Mouse (Mus musculus): ENCODE measurements around the gene Nap1l1. TPM values are rescaled to one million over a fixed set of nuclear protein-coding genes. Genes with fewer than 3 reads are reported as not detected.

The Nap1l1 gene
- polyA plus RNA-seq, 1 experiment from 2014 or later: 248 TPM

- DNase-seq (ENCODE audit: low spot score) (no peak), ATAC-seq (replicated peaks; ENCODE audit: low FRiP score, low TSS enrichment, low read depth) (no peak)
- Histone ChIP-seq H3K9ac (ENCODE audit: low read length) (no peak overlapping the region), H3K4me1 (replicated peaks; ENCODE audit: control insufficient read depth, insufficient read depth, low read length) (peaks cover 18% of the 10 kb centered on the region), H3K36me3 (ENCODE audit: control insufficient read depth, insufficient read depth, low read length) (0 out of 2 replicates have a peak, but pooled peaks cover 4% of the 10 kb centered on the region), H3K4me3 (ENCODE audit: low read depth, low read length) (no peak overlapping the region), H3K27me3 (replicated peaks; ENCODE audit: control insufficient read depth, insufficient read depth, low read length) (no peaks in the 10 kb centered on the region), H3K27ac (ENCODE audit: low read depth) (no peak overlapping the region), H3K4me2 (ENCODE audit: low read length) (no peak overlapping the region), H3K9me3 (ENCODE audit: control insufficient read depth, low read length) (no peaks in the 10 kb centered on the region)
- 89% methylated on average over 9 of the region's 9 CpGs for WGBS
These were observed 1.9 kb upstream of the Nap1l1 start for GRCm38 (mm10) chr10:111471166-111471565.

DNA sequence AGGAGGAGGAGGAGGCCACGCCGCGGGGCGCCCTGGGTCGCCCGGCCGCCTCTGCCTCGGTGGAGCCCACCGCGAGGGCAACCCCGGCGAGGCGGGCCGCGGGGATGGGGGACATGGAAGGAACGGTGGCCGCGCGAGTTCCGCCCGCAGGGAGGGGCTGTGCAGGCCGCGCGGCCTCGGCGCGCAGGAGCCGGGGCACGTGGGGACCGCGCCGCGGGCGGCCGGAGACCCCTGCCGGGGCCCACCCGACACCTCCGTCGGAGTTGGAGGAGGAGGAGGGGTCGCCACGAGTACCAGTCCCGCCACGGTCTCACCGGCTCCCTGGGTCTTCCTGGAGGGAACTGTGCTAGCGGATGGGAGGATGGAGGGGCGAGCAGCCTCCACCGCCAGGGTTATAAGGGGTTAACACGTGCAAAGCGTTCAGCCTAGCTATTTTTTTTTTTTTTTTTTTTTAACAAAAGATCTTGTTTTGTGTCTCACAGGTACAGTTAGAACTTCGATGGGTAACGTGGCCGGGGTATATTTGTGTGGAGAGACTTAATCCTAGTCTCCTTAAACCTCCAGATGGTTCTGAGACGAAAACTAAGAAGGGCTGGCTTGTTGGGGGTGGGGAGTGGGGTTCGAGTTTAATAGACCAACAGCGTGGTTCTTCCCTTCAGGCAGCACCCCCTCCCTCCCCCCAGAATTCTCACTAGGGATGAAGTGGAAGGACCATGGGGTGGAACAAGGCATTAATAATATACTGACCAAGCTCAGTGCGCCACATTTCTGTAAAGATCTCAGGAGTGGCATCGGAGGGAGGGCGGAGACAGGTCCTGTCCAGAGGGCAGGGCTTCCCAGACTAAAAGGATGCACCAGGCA, 718 bp downstream of the Nap1l1 start:
- ATAC-seq (replicated peaks; ENCODE audit: low FRiP score, low TSS enrichment, low read depth) (peak; percentile 73), DNase-seq (ENCODE audit: low spot score) (peak; percentile 86)
- Histone ChIP-seq H3K36me3 (ENCODE audit: control insufficient read depth, insufficient read depth, low read length) (0 out of 2 replicates have a peak, but pooled peaks cover 4% of the 10 kb centered on the region), H3K4me1 (replicated peaks; ENCODE audit: control insufficient read depth, insufficient read depth, low read length) (peaks cover 22% of the 10 kb centered on the region), H3K4me3 (ENCODE audit: low read depth, low read length) (peak overlapping the region; percentile 93), H3K9ac (ENCODE audit: low read length) (peak overlapping the region; percentile 96), H3K9me3 (ENCODE audit: control insufficient read depth, low read length) (no peaks in the 10 kb centered on the region), H3K27ac (ENCODE audit: low read depth) (peak overlapping the region; percentile 95), H3K27me3 (replicated peaks; ENCODE audit: control insufficient read depth, insufficient read depth, low read length) (no peaks in the 10 kb centered on the region), H3K4me2 (ENCODE audit: low read length) (peak overlapping the region; percentile 78)
- WGBS: under 1% methylated on average over 57 of the region's 58 CpGs

- peaks cover 26% of the 10 kb centered on the region for H3K4me1 ChIP-seq (replicated peaks; ENCODE audit: control insufficient read depth, insufficient read depth, low read length)
- peaks cover 10% of the 10 kb centered on the region for H3K36me3 ChIP-seq (ENCODE audit: control insufficient read depth, insufficient read depth, low read length)
- ATAC-seq (replicated peaks; ENCODE audit: low FRiP score, low TSS enrichment, low read depth): no peak
- WGBS: 62% methylated on average over 4 of the region's 4 CpGs
- no peak for DNase-seq (ENCODE audit: low spot score)
- H3K4me2 ChIP-seq (ENCODE audit: low read length): 0 out of 2 replicates have a peak overlapping the region, but pooled peaks have one; percentile 12
- no peak overlapping the region for H3K4me3 ChIP-seq (ENCODE audit: low read depth, low read length)
- no peaks in the 10 kb centered on the region for H3K9me3 ChIP-seq (ENCODE audit: control insufficient read depth, low read length)
- H3K27me3 ChIP-seq (replicated peaks; ENCODE audit: control insufficient read depth, insufficient read depth, low read length): no peaks in the 10 kb centered on the region
- H3K27ac ChIP-seq (ENCODE audit: low read depth): no peak overlapping the region
- no peak overlapping the region for H3K9ac ChIP-seq (ENCODE audit: low read length)
These were observed 3.3 kb downstream of the Nap1l1 start for GRCm38 (mm10) chr10:111476301-111476700.

DNA sequence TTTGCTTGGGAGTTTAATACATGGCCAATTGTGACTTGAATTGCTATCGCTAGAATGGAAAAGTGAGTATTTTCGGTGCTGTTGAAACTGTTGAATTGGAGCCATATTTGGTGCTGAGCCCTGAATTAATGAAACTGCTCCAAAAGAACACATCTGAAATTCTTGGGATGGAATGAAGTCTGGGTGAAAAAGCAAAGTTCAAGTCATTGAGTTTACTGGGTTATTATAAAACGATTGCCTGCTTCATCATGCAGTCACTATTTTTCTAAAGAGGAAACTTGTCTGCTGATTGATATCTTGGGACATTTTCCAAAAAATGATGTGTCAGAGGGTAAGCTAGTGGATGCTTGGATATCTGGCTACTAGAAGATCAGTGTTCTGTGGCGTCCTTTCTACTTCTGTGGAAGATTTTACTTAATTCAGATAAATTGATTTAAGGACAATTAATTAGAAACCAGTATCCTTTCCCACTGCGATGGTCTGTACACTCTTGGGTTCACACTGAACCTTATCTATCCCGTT, 4.0 kb downstream of the Nap1l1 start:
- H3K4me3 ChIP-seq (ENCODE audit: low read depth, low read length): no peak overlapping the region
- no peak overlapping the region for H3K9ac ChIP-seq (ENCODE audit: low read length)
- no peak for ATAC-seq (replicated peaks; ENCODE audit: low FRiP score, low TSS enrichment, low read depth)
- no peak for DNase-seq (ENCODE audit: low spot score)
- H3K27ac ChIP-seq (ENCODE audit: low read depth): no peak overlapping the region
- no peaks in the 10 kb centered on the region for H3K27me3 ChIP-seq (replicated peaks; ENCODE audit: control insufficient read depth, insufficient read depth, low read length)
- peaks cover 26% of the 10 kb centered on the region for H3K4me1 ChIP-seq (replicated peaks; ENCODE audit: control insufficient read depth, insufficient read depth, low read length)
- no peaks in the 10 kb centered on the region for H3K9me3 ChIP-seq (ENCODE audit: control insufficient read depth, low read length)
- 82% methylated on average over 6 of the region's 6 CpGs for WGBS
- H3K36me3 ChIP-seq (ENCODE audit: control insufficient read depth, insufficient read depth, low read length): peaks cover 18% of the 10 kb centered on the region
- no peak overlapping the region for H3K4me2 ChIP-seq (ENCODE audit: low read length)

DNA sequence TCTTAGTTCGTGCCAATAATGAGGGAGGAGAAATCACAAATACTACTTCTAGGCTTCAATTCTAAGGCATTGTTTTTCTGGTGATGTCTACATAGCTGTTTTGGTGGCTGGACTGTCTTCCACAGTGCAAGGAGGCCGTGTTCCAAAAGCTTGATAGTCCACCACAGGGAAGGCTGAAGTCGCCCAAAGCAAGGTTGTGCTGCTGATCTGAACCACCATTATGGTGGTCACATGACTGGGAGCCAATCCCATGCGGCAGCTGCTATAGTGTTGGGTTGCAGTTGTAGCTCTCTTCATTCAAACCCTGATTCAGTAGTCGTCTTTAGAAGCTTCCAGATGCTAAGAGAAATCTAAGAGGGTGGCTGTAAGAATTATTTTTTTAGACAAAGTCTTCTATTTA, 6.6 kb downstream of the Nap1l1 start:
- Histone ChIP-seq H3K4me2 (ENCODE audit: low read length) (no peak overlapping the region), H3K27ac (ENCODE audit: low read depth) (no peak overlapping the region), H3K9ac (ENCODE audit: low read length) (no peak overlapping the region), H3K27me3 (replicated peaks; ENCODE audit: control insufficient read depth, insufficient read depth, low read length) (no peaks in the 10 kb centered on the region), H3K9me3 (ENCODE audit: control insufficient read depth, low read length) (no peaks in the 10 kb centered on the region), H3K36me3 (ENCODE audit: control insufficient read depth, insufficient read depth, low read length) (peaks cover 43% of the 10 kb centered on the region), H3K4me1 (replicated peaks; ENCODE audit: control insufficient read depth, insufficient read depth, low read length) (peaks cover 26% of the 10 kb centered on the region), H3K4me3 (ENCODE audit: low read depth, low read length) (no peak overlapping the region)
- no peak for DNase-seq (ENCODE audit: low spot score)
- ATAC-seq (replicated peaks; ENCODE audit: low FRiP score, low TSS enrichment, low read depth): no peak
- 81% methylated on average over 5 of the region's 5 CpGs for WGBS

DNA sequence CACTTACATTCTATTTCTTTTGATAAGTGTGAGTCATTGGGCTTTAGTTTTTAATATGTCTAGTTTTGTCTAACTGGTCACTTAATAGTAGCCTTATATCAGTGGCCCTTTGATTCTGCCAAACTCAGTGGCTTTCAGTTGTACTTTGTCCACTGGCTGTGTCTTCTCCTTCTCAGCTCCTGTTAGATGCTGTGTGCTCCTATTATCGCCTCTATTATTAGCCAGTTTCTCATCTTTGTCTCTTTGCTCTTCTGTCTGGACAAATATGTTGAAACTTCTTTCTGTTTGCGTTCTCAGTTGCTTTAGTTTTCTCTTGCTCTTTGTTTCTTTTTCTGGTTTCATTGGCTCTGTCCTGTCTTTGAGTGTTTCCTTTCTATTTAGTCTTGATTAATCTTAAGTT, 9.6 kb downstream of the Nap1l1 start:
- H3K27ac ChIP-seq (ENCODE audit: low read depth): no peak overlapping the region
- H3K4me2 ChIP-seq (ENCODE audit: low read length): no peak overlapping the region
- peaks cover 69% of the 10 kb centered on the region for H3K36me3 ChIP-seq (ENCODE audit: control insufficient read depth, insufficient read depth, low read length)
- no peak for DNase-seq (ENCODE audit: low spot score)
- H3K4me1 ChIP-seq (replicated peaks; ENCODE audit: control insufficient read depth, insufficient read depth, low read length): peaks cover 6% of the 10 kb centered on the region; the same call in 1 of the 2 replicates
- H3K9me3 ChIP-seq (ENCODE audit: control insufficient read depth, low read length): no peaks in the 10 kb centered on the region
- H3K4me3 ChIP-seq (ENCODE audit: low read depth, low read length): no peak overlapping the region
- no peak overlapping the region for H3K9ac ChIP-seq (ENCODE audit: low read length)
- WGBS: 91% methylated on average over 2 of the region's 2 CpGs
- no peak for ATAC-seq (replicated peaks; ENCODE audit: low FRiP score, low TSS enrichment, low read depth)
- no peaks in the 10 kb centered on the region for H3K27me3 ChIP-seq (replicated peaks; ENCODE audit: control insufficient read depth, insufficient read depth, low read length)

DNA sequence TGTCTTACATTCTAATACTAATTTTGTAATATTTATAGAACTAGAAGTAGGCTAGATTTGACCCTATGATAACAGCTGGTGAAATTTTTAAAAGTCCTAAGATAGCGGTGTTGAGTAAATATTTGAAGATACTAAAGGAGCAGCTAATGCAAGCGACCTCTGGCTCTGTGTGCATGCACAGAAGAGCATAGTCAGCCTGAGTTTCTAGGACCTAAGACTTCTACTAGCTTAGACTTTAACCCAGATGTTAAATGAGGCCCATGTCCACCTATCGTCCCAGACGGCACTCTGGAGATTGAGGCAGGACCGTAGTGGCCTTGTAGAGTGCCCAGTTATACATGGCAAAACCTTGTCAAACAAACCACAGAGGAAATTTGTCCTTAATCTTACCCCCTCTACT, 11.1 kb downstream of the Nap1l1 start:
- H3K9ac ChIP-seq (ENCODE audit: low read length): no peak overlapping the region
- no peak overlapping the region for H3K27ac ChIP-seq (ENCODE audit: low read depth)
- ATAC-seq (replicated peaks; ENCODE audit: low FRiP score, low TSS enrichment, low read depth): no peak
- H3K27me3 ChIP-seq (replicated peaks; ENCODE audit: control insufficient read depth, insufficient read depth, low read length): no peaks in the 10 kb centered on the region
- peaks cover 82% of the 10 kb centered on the region for H3K36me3 ChIP-seq (ENCODE audit: control insufficient read depth, insufficient read depth, low read length)
- 55% methylated on average over 5 of the region's 5 CpGs for WGBS
- no peak overlapping the region for H3K4me3 ChIP-seq (ENCODE audit: low read depth, low read length)
- peaks cover 6% of the 10 kb centered on the region; the same call in 1 of the 2 replicates for H3K4me1 ChIP-seq (replicated peaks; ENCODE audit: control insufficient read depth, insufficient read depth, low read length)
- no peak for DNase-seq (ENCODE audit: low spot score)
- H3K4me2 ChIP-seq (ENCODE audit: low read length): no peak overlapping the region
- no peaks in the 10 kb centered on the region for H3K9me3 ChIP-seq (ENCODE audit: control insufficient read depth, low read length)

DNA sequence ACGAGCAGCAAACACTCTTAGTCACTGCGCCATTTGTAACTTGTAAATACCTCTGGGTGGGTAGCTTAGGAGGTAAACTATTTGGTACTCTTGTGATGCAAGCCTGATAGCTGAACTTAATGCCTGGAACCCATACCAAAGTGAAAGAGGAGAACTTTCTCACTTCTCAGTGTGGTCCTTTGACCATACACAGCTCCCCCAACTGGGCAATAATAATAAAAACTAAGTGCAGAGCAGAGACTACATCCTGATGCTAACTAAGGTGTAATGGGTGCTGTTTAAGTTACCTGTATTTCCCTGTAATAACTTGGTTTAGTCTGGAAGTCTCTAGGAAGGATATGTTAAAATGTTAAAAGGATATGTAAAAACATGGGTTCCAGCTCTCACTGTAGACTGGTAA, 15.8 kb downstream of the Nap1l1 start:
- DNase-seq (ENCODE audit: low spot score) (no peak), ATAC-seq (replicated peaks; ENCODE audit: low FRiP score, low TSS enrichment, low read depth) (no peak)
- WGBS: 88% methylated on average over 2 of the region's 2 CpGs
- H3K9ac ChIP-seq (ENCODE audit: low read length): no peak overlapping the region
- no peaks in the 10 kb centered on the region for H3K9me3 ChIP-seq (ENCODE audit: control insufficient read depth, low read length)
- peaks cover 96% of the 10 kb centered on the region for H3K36me3 ChIP-seq (ENCODE audit: control insufficient read depth, insufficient read depth, low read length)
- H3K4me2 ChIP-seq (ENCODE audit: low read length): no peak overlapping the region
- no peak overlapping the region for H3K4me3 ChIP-seq (ENCODE audit: low read depth, low read length)
- no peak overlapping the region for H3K27ac ChIP-seq (ENCODE audit: low read depth)
- 0 out of 2 replicates have a peak, but pooled peaks cover 2% of the 10 kb centered on the region for H3K4me1 ChIP-seq (replicated peaks; ENCODE audit: control insufficient read depth, insufficient read depth, low read length)
- no peaks in the 10 kb centered on the region for H3K27me3 ChIP-seq (replicated peaks; ENCODE audit: control insufficient read depth, insufficient read depth, low read length)

Data from intestine, embryonic 14.5 days (tissue).